Mouse (Mus musculus) ES-Bruce4 (cell line): ENCODE data around the gene Trp53inp2. TPM values are rescaled to one million over a fixed set of nuclear protein-coding genes. Genes with fewer than 3 reads are reported as not detected.

Source experiments
- H3K27ac ChIP-seq: 2 replicates; pipeline ENCODE4 v1.5.1; 2012; ENCODE audit warnings: low read length, inconsistent platforms; ENCODE audit not compliant: insufficient read depth
- H3K27me3 ChIP-seq: 2 replicates; pipeline ENCODE4 v1.6.1; 2012; ENCODE audit warnings: mild to moderate bottlenecking, low read length, inconsistent platforms; ENCODE audit not compliant: control insufficient read depth, poor library complexity, insufficient read depth, severe bottlenecking
- H3K36me3 ChIP-seq: 2 replicates; pipeline ENCODE4 v1.6.1; 2012; ENCODE audit warnings: inconsistent platforms, mild to moderate bottlenecking, low read length, moderate library complexity; ENCODE audit not compliant: control insufficient read depth, poor library complexity, insufficient read depth, severe bottlenecking
- H3K4me1 ChIP-seq: one replicate; pipeline ENCODE4 v1.8.1; 2011; ENCODE audit warnings: low read length; ENCODE audit not compliant: control insufficient read depth, insufficient read depth
- H3K4me3 ChIP-seq: 2 replicates; pipeline ENCODE4 v1.5.1; 2011; ENCODE audit warnings: low read depth, mild to moderate bottlenecking, low read length
- H3K9ac ChIP-seq: 2 replicates; pipeline ENCODE4 v1.6.1; 2012; ENCODE audit warnings: low read depth, mild to moderate bottlenecking, inconsistent platforms; ENCODE audit not compliant: poor library complexity, severe bottlenecking
- H3K9me3 ChIP-seq: replicated peaks from 2 replicates; pipeline ENCODE4 v1.6.1; 2012; ENCODE audit warnings: mild to moderate bottlenecking, low read length, inconsistent platforms; ENCODE audit not compliant: control insufficient read depth, poor library complexity, insufficient read depth, severe bottlenecking
- CTCF ChIP-seq: IDR thresholded peaks from one replicate; pipeline ENCODE4 v1.8.1; 2011; ENCODE audit warnings: low read depth, low read length
- EP300 ChIP-seq: IDR thresholded peaks from 2 replicates; pipeline ENCODE4 v1.6.1; 2011; ENCODE audit warnings: low read depth, low read length; ENCODE audit not compliant: insufficient read depth
- POLR2A ChIP-seq: IDR thresholded peaks from one replicate; pipeline ENCODE4 v1.8.1; 2011; ENCODE audit warnings: low read length; ENCODE audit not compliant: insufficient read depth
- polyA plus RNA-seq: library from polyadenylated mRNA; stranded (reverse); fragments of >200 nt; gene quantifications from 2 replicates; pipeline ENCODE4 v1.2.4, GENCODE M21; 2011; ENCODE audit warnings: low read depth; ENCODE audit not compliant: missing spikeins, insufficient read depth, insufficient read length

The Trp53inp2 gene
- polyA plus RNA-seq, 1 experiment = 25.7 TPM

- H3K36me3 ChIP-seq = no peaks in the 10 kb centered on the region
- H3K4me3 ChIP-seq = peak overlapping the region; percentile 27
- H3K9me3 ChIP-seq = no peaks in the 10 kb centered on the region
- H3K27me3 ChIP-seq = no peaks in the 10 kb centered on the region
- no peak overlapping the region for H3K27ac ChIP-seq
- H3K9ac ChIP-seq = no peak overlapping the region
- TF ChIP-seq EP300 (no peak), CTCF (no peak), POLR2A (no peak)
- no peaks in the 10 kb centered on the region for H3K4me1 ChIP-seq
Measured at GRCm38 (mm10) chr2:155387052-155387451, 6.2 kb downstream of the Trp53inp2 start.

DNA sequence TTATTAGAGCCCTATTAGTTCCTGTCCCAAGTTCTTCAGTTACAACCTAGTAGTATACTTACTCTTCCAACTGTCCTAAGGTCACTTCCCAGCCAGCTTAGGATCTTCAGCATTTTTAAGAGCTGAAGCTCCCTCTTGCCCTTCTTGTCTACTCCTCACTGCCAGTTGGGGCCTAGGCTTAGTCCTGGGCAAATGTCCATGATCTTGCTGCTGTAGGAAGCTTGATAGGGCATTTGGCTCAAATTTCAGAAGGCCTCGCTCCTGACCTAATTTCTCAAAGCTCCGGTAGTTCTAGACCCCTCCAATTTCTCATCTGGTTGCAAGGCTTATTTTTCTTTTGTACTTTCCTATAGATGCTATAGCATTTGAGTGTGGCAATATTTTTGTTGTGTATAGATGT is 7.7 kb downstream of the Trp53inp2 start:
- TF ChIP-seq POLR2A (no peak), EP300 (no peak), CTCF (no peak)
- Histone ChIP-seq H3K27ac (no peak overlapping the region), H3K27me3 (no peaks in the 10 kb centered on the region), H3K9me3 (no peaks in the 10 kb centered on the region), H3K4me3 (no peak overlapping the region), H3K4me1 (no peaks in the 10 kb centered on the region), H3K36me3 (no peaks in the 10 kb centered on the region), H3K9ac (no peak overlapping the region)

DNA sequence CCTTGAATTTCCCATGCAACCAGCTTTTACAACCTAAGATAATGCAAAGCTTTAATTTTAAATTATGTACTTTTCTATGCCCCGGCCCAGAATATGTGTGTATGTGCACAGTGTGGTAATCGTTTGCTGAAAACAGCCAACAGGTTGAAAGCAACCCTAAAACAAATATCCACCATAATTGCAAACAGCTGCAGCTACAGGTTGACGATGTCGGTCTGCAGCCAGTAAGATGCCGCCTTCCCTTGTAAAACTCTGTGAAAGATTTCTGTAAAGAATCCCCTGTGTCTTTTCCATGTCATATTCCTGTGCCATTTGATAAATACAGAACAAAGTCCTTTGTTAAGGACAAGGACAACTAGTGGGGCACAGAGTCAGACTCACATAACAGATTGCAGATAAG is 13.7 kb downstream of the Trp53inp2 start:
- Histone ChIP-seq H3K4me1 (no peaks in the 10 kb centered on the region), H3K27ac (no peak overlapping the region), H3K36me3 (no peaks in the 10 kb centered on the region; the same call in none of the 2 replicates), H3K27me3 (no peaks in the 10 kb centered on the region), H3K9ac (no peak overlapping the region), H3K9me3 (no peaks in the 10 kb centered on the region), H3K4me3 (no peak overlapping the region)
- TF ChIP-seq CTCF (no peak), POLR2A (no peak), EP300 (no peak)

- H3K9ac ChIP-seq = no peak overlapping the region
- no peaks in the 10 kb centered on the region for H3K4me1 ChIP-seq
- no peak overlapping the region for H3K4me3 ChIP-seq
- H3K36me3 ChIP-seq = no peaks in the 10 kb centered on the region; the same call in none of the 2 replicates
- no peaks in the 10 kb centered on the region for H3K27me3 ChIP-seq
- TF ChIP-seq EP300 (no peak), POLR2A (no peak), CTCF (no peak)
- no peaks in the 10 kb centered on the region for H3K9me3 ChIP-seq
- H3K27ac ChIP-seq = no peak overlapping the region
Measured at GRCm38 (mm10) chr2:155400276-155400675, 19.4 kb downstream of the Trp53inp2 start.

DNA sequence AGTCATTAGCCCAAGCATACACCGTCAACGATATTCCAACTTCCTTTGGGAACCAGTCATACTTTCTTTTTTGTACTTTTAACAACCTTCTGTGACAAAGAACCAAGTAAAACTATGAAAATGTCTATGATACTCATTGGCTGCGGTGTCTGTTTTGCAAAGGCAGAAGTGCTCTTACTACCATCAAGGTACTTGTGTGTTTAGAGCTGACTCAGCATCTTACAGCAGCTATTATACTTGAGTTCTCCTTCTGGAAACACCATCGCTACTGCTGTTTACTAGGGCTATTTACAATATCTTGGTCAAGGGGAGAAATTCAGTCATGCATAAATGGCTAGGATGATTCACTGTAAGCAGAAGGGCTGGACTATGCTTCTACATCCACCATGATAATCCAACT is 21.1 kb downstream of the Trp53inp2 start:
- Histone ChIP-seq H3K4me3 (no peak overlapping the region), H3K36me3 (no peaks in the 10 kb centered on the region; the same call in 1 of the 2 replicates), H3K27me3 (no peaks in the 10 kb centered on the region), H3K9ac (no peak overlapping the region), H3K4me1 (no peaks in the 10 kb centered on the region), H3K9me3 (no peaks in the 10 kb centered on the region), H3K27ac (no peak overlapping the region)
- TF ChIP-seq POLR2A (no peak), CTCF (no peak), EP300 (no peak)

DNA sequence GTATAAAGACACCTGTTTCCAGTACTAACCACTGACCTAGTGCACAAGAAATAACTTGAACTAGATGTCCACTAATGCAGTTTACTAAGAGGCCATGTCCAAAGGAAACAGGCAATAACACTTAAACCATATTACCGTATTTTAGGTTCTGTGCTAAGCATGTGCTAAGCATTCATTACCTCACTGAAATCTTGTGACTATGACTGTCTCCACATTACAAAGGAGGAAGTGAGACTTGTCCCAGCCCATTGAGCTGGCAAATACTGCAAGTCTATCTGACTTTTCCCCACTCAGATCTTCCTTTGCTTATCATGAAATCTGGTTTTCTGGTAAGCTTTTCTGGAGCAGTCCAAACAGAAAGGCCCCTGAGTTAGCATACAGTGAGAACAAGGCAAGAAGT is 23.8 kb downstream of the Trp53inp2 start:
- TF ChIP-seq EP300 = no peak
- no peak for TF ChIP-seq POLR2A
- TF ChIP-seq CTCF = no peak
- Histone ChIP-seq H3K9ac (no peak overlapping the region), H3K27ac (no peak overlapping the region), H3K36me3 (no peaks in the 10 kb centered on the region; the same call in 1 of the 2 replicates), H3K27me3 (no peaks in the 10 kb centered on the region), H3K4me3 (no peak overlapping the region), H3K4me1 (no peaks in the 10 kb centered on the region), H3K9me3 (no peaks in the 10 kb centered on the region)
